Mouse (Mus musculus) 3T3-L1 (cell line): ENCODE measurements at regions not wholly inside any gene's neighbourhood (a gene's known extent, or its start where the extent isn't known, plus 50 kb on each side); places are given as distances from the start of the nearest gene placed in this dataset.

Source experiments
- DNase-seq: peaks from one replicate; pipeline ENCODE4 v3.0.0-alpha.2; 2015; ENCODE audit warnings: low read depth, low spot score

GRCm38 (mm10) chr12:10231144-10231543 lies 138.6 kb upstream of the Nt5c1b start:
- DNase-seq = peak; percentile 77

- peak; percentile 9 for DNase-seq
These were observed 138.1 kb upstream of the Nt5c1b start for GRCm38 (mm10) chr12:10231683-10232082.

GRCm38 (mm10) chr12:10248110-10248509 lies 121.7 kb upstream of the Nt5c1b start:
- peak; percentile 12 for DNase-seq

GRCm38 (mm10) chr12:10256385-10256784 lies 113.4 kb upstream of the Nt5c1b start:
- no peak for DNase-seq

GRCm38 (mm10) chr12:10266201-10266600 lies 103.6 kb upstream of the Nt5c1b start:
- peak; percentile 90 for DNase-seq

- DNase-seq = no peak
These were observed 97.7 kb upstream of the Nt5c1b start for GRCm38 (mm10) chr12:10272038-10272437.

GRCm38 (mm10) chr12:10275226-10275625 lies 94.5 kb upstream of the Nt5c1b start:
- no peak for DNase-seq

- DNase-seq = no peak
These were observed 77.1 kb upstream of the Nt5c1b start for GRCm38 (mm10) chr12:10292646-10293045.

GRCm38 (mm10) chr12:10305970-10306369 lies 63.8 kb upstream of the Nt5c1b start:
- no peak for DNase-seq
